Mouse (Mus musculus): ENCODE data around the gene Rfx4.

Gene Rfx4

GRCm38 (mm10) chr10:84811913-84812295 is 56.0 kb downstream of the Rfx4 start:
- no peak for DNase-seq (ENCODE audit: low read depth, low spot score)

DNA sequence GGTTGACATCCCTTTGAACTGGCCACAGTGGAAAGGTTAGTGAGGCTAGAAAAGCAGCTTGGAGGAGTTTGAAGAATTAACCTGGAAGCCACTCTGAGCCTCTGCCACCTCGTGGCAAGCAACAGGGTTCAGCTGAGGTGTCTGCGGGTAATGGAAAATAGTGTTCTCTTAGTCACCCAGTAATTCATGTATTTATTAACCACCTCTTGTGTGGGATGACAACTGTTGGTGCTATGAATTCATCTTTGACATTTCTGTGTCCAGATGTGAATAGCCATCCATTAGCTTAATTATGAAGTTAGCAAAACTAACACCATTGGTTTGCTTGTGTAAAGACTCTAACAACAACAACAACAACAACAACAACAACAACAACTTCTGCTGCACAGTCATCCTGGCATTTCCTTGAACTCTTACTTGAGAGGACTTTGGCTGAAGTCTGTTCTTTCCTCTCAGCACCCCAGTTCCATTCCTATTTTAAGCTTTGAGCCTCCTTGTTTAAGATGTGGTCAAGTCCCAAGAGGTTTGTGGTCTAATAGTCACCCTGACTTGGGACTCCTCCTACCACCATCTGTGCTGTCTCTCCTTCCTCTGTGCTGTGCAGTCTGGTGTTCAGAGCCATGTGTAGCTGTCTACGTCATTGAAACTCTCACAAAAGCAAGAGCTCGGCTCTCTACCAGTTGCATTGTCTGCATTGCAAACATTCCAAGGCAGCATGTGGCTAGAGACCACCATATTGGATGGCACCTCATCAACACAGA is 60.0 kb downstream of the Rfx4 start:
- DNase-seq (ENCODE audit: low read depth, low spot score) = no peak

DNA sequence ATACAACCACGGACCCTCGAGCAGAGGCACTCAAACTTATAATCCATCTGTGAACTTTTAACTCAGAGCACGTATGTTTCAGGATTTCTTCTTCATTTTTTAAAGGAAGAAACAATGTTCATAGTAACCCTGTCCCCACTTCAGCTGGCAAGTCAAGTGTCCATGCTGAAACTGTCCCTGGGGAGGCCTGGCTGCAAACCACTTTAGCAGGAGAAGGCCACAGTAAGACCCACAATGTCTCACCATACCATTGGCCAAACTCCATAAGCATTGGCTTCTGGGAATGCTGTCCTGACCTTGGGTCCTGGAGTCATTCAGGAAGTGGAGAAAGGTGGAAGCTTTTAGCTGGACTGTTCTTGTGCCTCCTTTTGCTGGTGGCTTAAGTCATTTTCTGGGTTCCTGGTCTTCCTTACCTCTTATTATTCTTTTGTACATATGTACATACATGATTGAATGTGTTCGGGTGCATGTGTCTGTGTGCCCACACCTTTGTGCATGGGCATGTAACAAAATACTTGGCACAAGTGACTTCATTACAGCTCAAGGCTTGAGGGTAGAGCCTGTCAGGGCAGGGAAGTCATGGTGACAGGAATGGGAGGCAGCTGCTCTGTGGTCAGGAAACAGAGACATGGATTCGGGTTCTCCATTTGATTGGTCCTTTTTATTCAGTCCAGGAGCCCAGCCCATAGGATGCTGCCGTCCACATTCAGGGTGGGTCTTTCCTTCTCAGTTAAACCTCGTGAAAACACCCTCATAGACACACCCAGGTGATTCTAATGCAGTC is 61.4 kb downstream of the Rfx4 start:
- no peak for DNase-seq (ENCODE audit: low read depth, low spot score)

DNA sequence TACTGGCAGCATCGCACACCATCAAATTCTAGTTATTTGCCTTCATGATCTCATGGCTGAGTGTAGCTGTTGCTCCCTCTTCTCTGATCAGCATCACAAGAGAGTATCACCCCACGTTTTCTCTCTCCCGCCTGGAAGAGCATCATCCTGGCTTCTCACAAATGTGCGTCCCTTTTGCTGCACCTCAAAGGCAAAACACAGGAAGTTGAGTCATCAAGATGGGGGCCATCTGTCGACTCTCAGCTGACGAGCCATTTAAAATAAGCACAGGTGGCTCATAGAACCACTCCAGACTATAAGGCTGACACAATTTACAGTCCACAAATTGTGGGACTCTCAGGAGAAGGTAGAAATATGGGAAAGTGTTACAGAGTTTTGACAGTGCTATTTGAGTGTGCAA is 63.8 kb downstream of the Rfx4 start:
- DNase-seq (ENCODE audit: low read depth, low spot score) = no peak

GRCm38 (mm10) chr10:84820230-84820629 is 64.4 kb downstream of the Rfx4 start:
- DNase-seq (ENCODE audit: low read depth, low spot score) = no peak

DNA sequence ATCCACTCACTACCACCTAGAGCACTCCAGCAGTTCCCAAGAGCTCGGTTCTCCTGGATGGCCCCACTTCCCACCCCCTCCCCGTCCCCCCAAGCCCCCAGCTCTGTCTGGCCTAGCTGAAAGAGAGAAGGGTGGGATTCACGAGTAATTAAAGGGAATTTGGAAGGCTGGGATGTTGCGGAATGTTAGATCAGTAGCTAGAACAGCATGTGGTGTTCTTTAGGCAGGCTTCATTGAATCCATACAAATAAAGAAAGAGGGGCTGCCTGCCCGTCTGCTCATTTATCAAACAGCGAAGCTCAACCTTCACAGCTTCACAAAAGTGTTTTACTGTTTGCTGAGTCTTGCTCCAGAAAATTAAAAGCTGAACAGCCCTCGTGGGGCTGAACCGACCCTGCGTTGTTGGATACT is 66.9 kb downstream of the Rfx4 start:
- DNase-seq (ENCODE audit: low read depth, low spot score) = no peak

DNA sequence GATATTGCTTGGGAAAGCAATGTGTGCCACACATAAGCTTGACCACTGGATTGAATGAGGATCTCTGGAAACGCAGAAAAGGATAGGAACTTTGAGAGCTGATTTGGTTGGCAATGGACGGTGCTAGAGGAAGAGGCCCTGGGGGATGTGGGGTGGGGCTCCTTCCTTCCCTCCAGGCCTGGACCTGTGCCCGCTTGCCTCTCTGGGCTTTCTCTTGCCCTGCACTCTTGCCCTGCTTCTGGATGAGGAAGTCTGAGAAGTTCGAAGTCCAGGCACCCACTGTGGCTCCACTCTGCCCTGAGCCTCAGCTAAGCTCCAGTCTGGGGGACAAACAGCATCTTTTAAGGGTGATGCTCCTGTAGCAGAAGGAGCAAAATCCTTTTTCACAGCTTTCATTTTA is 67.8 kb downstream of the Rfx4 start:
- no peak for DNase-seq (ENCODE audit: low read depth, low spot score)

- no peak for DNase-seq (ENCODE audit: low read depth, low spot score)
Observed at GRCm38 (mm10) chr10:84829009-84829408, 73.1 kb downstream of the Rfx4 start.

GRCm38 (mm10) chr10:84835596-84835995 is 79.7 kb downstream of the Rfx4 start:
- DNase-seq (ENCODE audit: low read depth, low spot score) = peak; percentile 20

DNA sequence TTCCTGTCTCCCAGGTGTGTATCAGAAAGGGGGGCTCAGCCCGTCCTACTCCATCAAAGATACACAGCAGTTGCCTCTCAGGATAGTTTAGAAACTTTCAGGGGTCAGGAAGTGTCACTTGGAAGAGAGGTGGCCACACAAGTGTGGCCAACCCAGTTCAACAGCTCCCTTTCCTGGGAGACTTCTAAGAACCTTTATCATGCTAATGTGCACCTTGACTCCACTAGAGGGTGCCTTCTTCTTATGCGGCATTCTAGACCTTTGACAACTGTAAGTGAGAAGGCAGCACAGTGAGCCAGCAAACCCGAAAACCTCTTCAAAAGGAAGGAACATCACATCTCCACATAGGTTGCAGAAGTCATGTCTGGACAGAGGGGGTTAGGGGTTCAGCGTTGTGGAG is 80.2 kb downstream of the Rfx4 start:
- peak; percentile 83 for DNase-seq (ENCODE audit: low read depth, low spot score)

DNA sequence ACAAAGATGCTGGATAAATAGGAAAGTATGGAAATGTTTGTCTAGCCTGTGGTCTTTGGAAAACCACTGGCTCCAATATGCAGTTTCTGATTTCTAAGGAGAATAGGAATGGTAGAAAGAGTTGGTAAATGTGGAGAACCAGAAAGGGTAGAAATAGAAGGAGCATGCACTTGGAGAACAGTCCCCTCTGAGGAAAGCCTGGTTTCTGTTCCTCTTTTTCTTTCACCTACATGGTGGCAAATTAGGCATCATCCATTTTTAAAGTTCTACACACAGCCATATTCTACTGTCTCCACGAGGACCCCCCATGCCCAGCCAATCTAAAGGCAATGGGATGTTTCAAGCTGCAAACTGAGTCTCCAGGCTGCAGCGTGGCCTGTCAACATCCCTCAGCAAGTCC is 81.5 kb downstream of the Rfx4 start:
- DNase-seq (ENCODE audit: low read depth, low spot score) = no peak

DNA sequence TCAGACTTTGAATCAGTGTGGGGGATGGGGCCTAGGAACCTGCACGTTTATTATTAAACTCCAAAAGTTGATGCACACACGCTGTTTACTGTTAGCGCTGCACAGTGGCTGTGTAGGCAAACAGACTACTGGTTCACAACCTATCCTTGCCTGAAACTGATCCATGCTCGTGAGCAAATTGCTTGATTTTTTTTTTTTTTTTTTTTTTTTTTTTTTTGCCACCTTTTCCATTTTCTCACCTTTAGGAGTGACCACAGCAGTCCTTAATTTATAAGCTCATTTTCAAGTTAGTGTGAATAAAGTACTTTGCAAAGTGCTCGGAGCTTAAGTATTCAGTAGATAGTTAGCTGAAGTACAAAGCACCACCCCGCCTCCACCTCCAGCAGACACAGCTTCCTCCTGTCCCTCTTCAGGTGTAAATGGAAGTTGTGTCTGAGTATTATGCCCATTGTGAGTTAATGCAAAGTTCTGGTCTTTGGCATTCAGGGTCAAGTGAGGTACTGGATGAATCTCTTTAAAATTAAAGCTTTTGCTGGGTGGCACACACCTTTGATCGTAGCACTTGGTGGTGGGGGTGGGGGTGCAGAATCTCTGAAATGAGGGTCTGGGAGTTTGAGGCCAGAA is 83.1 kb downstream of the Rfx4 start:
- peak; percentile 83 for DNase-seq (ENCODE audit: low read depth, low spot score)

- no peak for DNase-seq (ENCODE audit: low read depth, low spot score)
Observed at GRCm38 (mm10) chr10:84846638-84847037, 90.8 kb downstream of the Rfx4 start.

- no peak for DNase-seq (ENCODE audit: low read depth, low spot score)
Observed at GRCm38 (mm10) chr10:84851981-84852979, 96.4 kb downstream of the Rfx4 start.

- DNase-seq (ENCODE audit: low read depth, low spot score) = no peak
Observed at GRCm38 (mm10) chr10:84854059-84854458, 98.2 kb downstream of the Rfx4 start.

DNA sequence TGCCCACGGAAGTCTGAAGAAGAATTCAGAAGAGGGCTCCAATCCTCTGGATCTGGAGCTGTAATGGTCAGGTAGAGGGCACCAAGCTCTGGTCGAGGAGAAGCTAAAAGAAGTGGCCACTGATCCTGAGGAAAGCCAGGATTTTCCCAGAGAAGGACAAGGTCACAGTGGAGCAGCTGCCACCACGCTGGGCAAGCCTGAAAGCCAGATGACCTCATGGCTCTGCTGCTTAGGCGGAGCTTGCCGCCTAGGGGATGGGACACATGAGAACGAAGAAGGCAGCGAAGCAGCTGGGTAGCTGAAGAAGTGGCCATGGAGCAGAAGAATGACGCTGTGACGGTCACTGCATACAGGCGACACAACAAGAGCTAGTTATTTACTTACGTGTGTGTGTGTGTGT is 99.6 kb downstream of the Rfx4 start:
- no peak for DNase-seq (ENCODE audit: low read depth, low spot score)

DNA sequence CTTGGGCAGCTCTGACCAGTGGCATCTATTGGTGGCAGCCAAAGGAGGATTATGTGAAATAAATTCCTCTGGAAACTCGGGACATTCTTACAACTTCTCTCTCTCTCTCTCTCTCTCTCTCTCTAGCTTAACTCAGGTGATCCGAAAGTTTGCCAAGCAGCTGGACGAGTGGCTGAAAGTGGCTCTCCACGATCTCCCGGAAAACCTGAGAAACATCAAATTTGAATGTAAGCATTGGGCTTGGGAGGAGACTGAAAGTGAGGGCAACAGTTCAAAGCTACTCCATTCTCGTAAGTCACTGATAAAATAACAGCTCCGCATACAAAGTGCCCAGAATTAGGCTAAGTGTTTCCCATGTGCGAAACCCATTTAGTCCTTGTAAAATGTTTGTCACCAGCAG is 102.5 kb downstream of the Rfx4 start:
- no peak for DNase-seq (ENCODE audit: low read depth, low spot score)

DNA sequence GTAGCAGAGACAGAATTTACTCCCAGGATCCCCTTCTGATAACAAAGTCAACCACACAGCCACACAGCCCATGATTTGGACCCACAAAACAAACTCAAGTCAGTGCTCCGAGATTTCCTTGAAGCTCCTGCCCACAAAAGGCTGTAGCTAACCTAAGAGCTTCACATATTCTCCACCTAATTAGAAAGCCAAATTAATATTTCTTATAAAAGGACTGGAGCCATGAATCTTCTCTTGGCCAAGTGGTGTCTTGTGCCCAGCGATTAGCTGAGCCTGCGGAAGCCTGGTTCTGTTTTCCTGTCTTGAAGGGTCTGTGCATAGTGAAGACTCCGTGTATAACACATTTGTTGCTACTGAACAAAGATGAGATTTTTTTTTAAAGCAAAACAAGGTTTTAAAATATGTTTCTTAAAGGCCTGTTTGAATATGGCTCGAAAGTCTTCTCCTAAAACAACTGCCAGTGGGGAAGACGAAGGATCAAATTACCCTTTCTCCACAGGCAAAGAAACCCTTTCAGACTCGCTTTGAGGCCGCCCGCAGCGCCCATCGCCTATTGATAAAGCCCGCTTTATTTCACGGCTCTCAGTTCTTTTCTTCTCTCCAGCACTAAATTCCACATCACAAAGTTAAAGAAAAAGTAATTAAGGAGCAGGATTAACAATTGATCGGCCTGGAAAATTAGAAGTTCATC is 103.1 kb downstream of the Rfx4 start:
- peak; percentile 79 for DNase-seq (ENCODE audit: low read depth, low spot score)

DNA sequence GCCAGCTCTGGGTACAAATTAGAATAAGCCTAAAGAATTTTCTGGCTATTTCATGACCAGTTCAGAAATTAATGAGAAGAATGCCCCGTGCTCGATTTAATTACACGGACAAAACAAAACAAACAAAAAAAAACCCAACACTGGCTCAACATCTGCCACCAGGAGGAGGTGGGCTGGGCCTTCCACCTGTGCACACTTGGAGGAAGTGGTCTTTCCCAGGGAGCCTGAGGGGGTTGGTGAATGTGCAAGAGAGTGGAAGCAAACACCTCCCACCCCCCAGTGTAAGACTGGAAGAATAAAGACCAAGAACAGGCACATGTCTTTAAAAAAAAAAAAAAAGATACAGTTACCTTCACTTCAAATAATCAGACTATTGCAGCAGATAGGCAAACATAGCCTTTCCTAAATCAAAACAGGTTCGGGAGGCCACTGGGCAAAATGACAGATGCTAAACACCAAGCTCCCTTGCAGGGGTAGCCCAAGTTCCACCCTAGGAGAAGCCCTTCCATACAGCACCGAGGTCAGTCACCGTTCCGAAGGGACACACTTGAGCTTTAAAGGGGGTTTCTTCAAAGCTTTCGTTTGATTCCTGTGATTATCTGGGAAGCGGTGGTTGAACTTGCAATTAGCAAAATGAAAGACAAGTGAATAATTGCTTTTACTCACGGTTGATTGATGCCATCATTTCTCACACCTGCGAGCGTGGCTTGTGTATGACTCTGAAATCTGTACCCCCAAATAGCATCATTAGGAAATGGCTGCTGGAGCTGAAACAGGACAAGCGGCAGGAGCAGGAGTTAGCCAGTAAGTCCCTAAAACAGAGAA is 103.9 kb downstream of the Rfx4 start:
- no peak for DNase-seq (ENCODE audit: low read depth, low spot score)

GRCm38 (mm10) chr10:84863488-84863887 is 107.6 kb downstream of the Rfx4 start:
- DNase-seq (ENCODE audit: low read depth, low spot score) = peak; percentile 48
